Mouse (Mus musculus) cerebellum, adult 2 months (tissue): ENCODE results near the gene Dclk1.

Experiments
- CTCF ChIP-seq: fragments of 200-500 bp; IDR thresholded peaks from 2 replicates; pipeline ENCODE4 v1.5.1; 2011; ENCODE audit warnings: low read depth, mild to moderate bottlenecking, control low read depth, low read length, moderate library complexity, borderline replicate concordance; ENCODE audit not compliant: insufficient read depth
- POLR2A ChIP-seq: fragments of 200-500 bp; IDR thresholded peaks from 2 replicates; pipeline ENCODE4 v1.6.1; 2011; ENCODE audit warnings: low read length, control low read depth, borderline replicate concordance; ENCODE audit not compliant: insufficient read depth

- TF ChIP-seq CTCF (no peak), POLR2A (no peak)
These were observed 49.8 kb downstream of the Dclk1 start for GRCm38 (mm10) chr3:55291964-55292363.
